Mouse (Mus musculus): Measurements from ENCODE around the gene Ttll1. TPM values are rescaled to one million over a fixed set of nuclear protein-coding genes. Genes with fewer than 3 reads are reported as not detected.
"Not testable (repeated sequence)": the region's sequence is repeated elsewhere in the genome, so short reads cannot be mapped to it uniquely, and the experiment has no call there.

Gene Ttll1
- polyA plus RNA-seq, 1 experiment from 2014 or later: 10.0 TPM

GRCm38 (mm10) chr15:83520861-83521382, 10.2 kb upstream of the Ttll1 start:
- Histone ChIP-seq H3K4me3 (no peak overlapping the region), H3K4me2 (no peak overlapping the region), H3K9me3 (replicated peaks) (no peaks in the 10 kb centered on the region), H3K36me3 (no peaks in the 10 kb centered on the region), H3K4me1 (peaks cover 34% of the 10 kb centered on the region), H3K27me3 (replicated peaks) (peaks cover 51% of the 10 kb centered on the region), H3K9ac (no peak overlapping the region), H3K27ac (no peak overlapping the region)
- no peak for ATAC-seq
- WGBS (ENCODE audit: insufficient replicate concordance): 63% methylated on average over 6 of the region's 6 CpGs

- Histone ChIP-seq H3K36me3 (no peaks in the 10 kb centered on the region), H3K4me2 (peak overlapping the region; percentile 15; the same call in 1 of the 2 replicates), H3K27ac (no peak overlapping the region), H3K4me3 (no peak overlapping the region), H3K9me3 (replicated peaks) (no peaks in the 10 kb centered on the region), H3K27me3 (replicated peaks) (peaks cover 39% of the 10 kb centered on the region), H3K4me1 (peaks cover 17% of the 10 kb centered on the region), H3K9ac (0 out of 2 replicates have a peak overlapping the region, but pooled peaks have one; percentile 10)
- ATAC-seq: no peak
- 33% methylated on average over 20 of the region's 20 CpGs for WGBS (ENCODE audit: insufficient replicate concordance)
Observed at GRCm38 (mm10) chr15:83518215-83519048, 7.7 kb upstream of the Ttll1 start.

- WGBS (ENCODE audit: insufficient replicate concordance): 59% methylated on average over 5 of the region's 5 CpGs
Observed at GRCm38 (mm10) chr15:83515018-83515417, 4.3 kb upstream of the Ttll1 start.

GRCm38 (mm10) chr15:83512489-83513281, 2.0 kb upstream of the Ttll1 start:
- no peak overlapping the region for H3K9ac ChIP-seq
- peaks cover 14% of the 10 kb centered on the region for H3K4me1 ChIP-seq
- no peaks in the 10 kb centered on the region for H3K36me3 ChIP-seq
- peaks cover 25% of the 10 kb centered on the region; the same call in 1 of the 2 replicates for H3K27me3 ChIP-seq (replicated peaks)
- H3K4me3 ChIP-seq: no peak overlapping the region
- no peak overlapping the region for H3K27ac ChIP-seq
- ATAC-seq: no peak
- no peak overlapping the region for H3K4me2 ChIP-seq
- 49% methylated on average over 13 of the region's 13 CpGs for WGBS (ENCODE audit: insufficient replicate concordance)
- no peaks in the 10 kb centered on the region for H3K9me3 ChIP-seq (replicated peaks)

More at GRCm38 (mm10) chr15:83515018-83515417, 4.3 kb upstream of the Ttll1 start:
- no peaks in the 10 kb centered on the region for H3K36me3 ChIP-seq
- ATAC-seq: no peak
- no peak overlapping the region for H3K9ac ChIP-seq
- no peak overlapping the region for H3K4me2 ChIP-seq
- peaks cover 40% of the 10 kb centered on the region; the same call in 1 of the 2 replicates for H3K27me3 ChIP-seq (replicated peaks)
- H3K4me3 ChIP-seq: no peak overlapping the region
- H3K4me1 ChIP-seq: peaks cover 17% of the 10 kb centered on the region
- H3K9me3 ChIP-seq (replicated peaks): no peaks in the 10 kb centered on the region
- H3K27ac ChIP-seq: no peak overlapping the region

- peaks cover 25% of the 10 kb centered on the region; the same call in 1 of the 2 replicates for H3K27me3 ChIP-seq (replicated peaks)
- WGBS (ENCODE audit: insufficient replicate concordance): 24% methylated on average over 17 of the region's 17 CpGs
- peaks cover 14% of the 10 kb centered on the region for H3K4me1 ChIP-seq
- H3K4me2 ChIP-seq: peak overlapping the region; percentile 92
- no peak overlapping the region; the same call in 1 of the 2 replicates for H3K27ac ChIP-seq
- no peaks in the 10 kb centered on the region for H3K36me3 ChIP-seq
- peak overlapping the region; percentile 61 for H3K4me3 ChIP-seq
- peak; percentile 54 for ATAC-seq
- no peaks in the 10 kb centered on the region for H3K9me3 ChIP-seq (replicated peaks)
- H3K9ac ChIP-seq: peak overlapping the region; percentile 70
Observed at GRCm38 (mm10) chr15:83509950-83510804, 516 bp downstream of the Ttll1 start.

- 42% methylated on average over 6 of the region's 6 CpGs for WGBS (ENCODE audit: insufficient replicate concordance)
- peaks cover 17% of the 10 kb centered on the region for H3K36me3 ChIP-seq
- not testable (repeated sequence) for H3K27ac ChIP-seq; H3K27me3 ChIP-seq (replicated peaks); H3K9me3 ChIP-seq (replicated peaks); H3K4me3 ChIP-seq; H3K4me1 ChIP-seq; ATAC-seq; H3K9ac ChIP-seq; H3K4me2 ChIP-seq
Observed at GRCm38 (mm10) chr15:83501483-83501882, 9.2 kb downstream of the Ttll1 start.

- no peak for ATAC-seq
- H3K4me1 ChIP-seq: peaks cover 12% of the 10 kb centered on the region
- no peaks in the 10 kb centered on the region for H3K27me3 ChIP-seq (replicated peaks)
- H3K9me3 ChIP-seq (replicated peaks): no peaks in the 10 kb centered on the region
- peaks cover 19% of the 10 kb centered on the region for H3K36me3 ChIP-seq
- no peak overlapping the region for H3K4me2 ChIP-seq
- H3K9ac ChIP-seq: no peak overlapping the region
- no peak overlapping the region for H3K27ac ChIP-seq
- 41% methylated on average over 3 of the region's 3 CpGs for WGBS (ENCODE audit: insufficient replicate concordance)
- H3K4me3 ChIP-seq: no peak overlapping the region
Observed at GRCm38 (mm10) chr15:83500352-83500751, 10.3 kb downstream of the Ttll1 start.

GRCm38 (mm10) chr15:83499211-83499755, 11.4 kb downstream of the Ttll1 start:
- Histone ChIP-seq H3K9ac (no peak overlapping the region), H3K27me3 (replicated peaks) (no peaks in the 10 kb centered on the region), H3K4me1 (peaks cover 23% of the 10 kb centered on the region), H3K4me3 (no peak overlapping the region), H3K9me3 (replicated peaks) (no peaks in the 10 kb centered on the region), H3K36me3 (peaks cover 19% of the 10 kb centered on the region), H3K27ac (no peak overlapping the region), H3K4me2 (no peak overlapping the region)
- 75% methylated on average over 10 of the region's 10 CpGs for WGBS (ENCODE audit: insufficient replicate concordance)
- no peak for ATAC-seq

- Histone ChIP-seq H3K27me3 (replicated peaks) (no peaks in the 10 kb centered on the region), H3K9ac (no peak overlapping the region), H3K4me3 (no peak overlapping the region), H3K36me3 (peaks cover 19% of the 10 kb centered on the region), H3K27ac (no peak overlapping the region), H3K4me2 (no peak overlapping the region), H3K4me1 (peaks cover 25% of the 10 kb centered on the region), H3K9me3 (replicated peaks) (no peaks in the 10 kb centered on the region)
- ATAC-seq: no peak
- 80% methylated on average over 6 of the region's 6 CpGs for WGBS (ENCODE audit: insufficient replicate concordance)
Observed at GRCm38 (mm10) chr15:83497299-83497698, 13.4 kb downstream of the Ttll1 start.

- 51% methylated on average over 22 of the region's 22 CpGs for WGBS (ENCODE audit: insufficient replicate concordance)
- Histone ChIP-seq H3K9me3 (replicated peaks) (no peaks in the 10 kb centered on the region), H3K4me3 (peak overlapping the region; percentile 42), H3K36me3 (peaks cover 19% of the 10 kb centered on the region), H3K27me3 (replicated peaks) (no peaks in the 10 kb centered on the region), H3K4me1 (peaks cover 25% of the 10 kb centered on the region), H3K4me2 (peak overlapping the region; percentile 60), H3K27ac (peak overlapping the region; percentile 60), H3K9ac (peak overlapping the region; percentile 49)
- ATAC-seq: peak; percentile 79
Observed at GRCm38 (mm10) chr15:83495787-83496367, 14.8 kb downstream of the Ttll1 start.

- ATAC-seq: no peak
- Histone ChIP-seq H3K9me3 (replicated peaks) (no peaks in the 10 kb centered on the region), H3K4me2 (no peak overlapping the region), H3K36me3 (peaks cover 19% of the 10 kb centered on the region), H3K27me3 (replicated peaks) (no peaks in the 10 kb centered on the region), H3K9ac (no peak overlapping the region), H3K4me1 (peaks cover 25% of the 10 kb centered on the region), H3K4me3 (no peak overlapping the region), H3K27ac (peak overlapping the region; percentile 43; the same call in 1 of the 2 replicates)
- WGBS (ENCODE audit: insufficient replicate concordance): 59% methylated on average over 3 of the region's 3 CpGs
Observed at GRCm38 (mm10) chr15:83495195-83495594, 15.5 kb downstream of the Ttll1 start.
